Mouse (Mus musculus): ENCODE results near the gene Sptlc2.

DNA sequence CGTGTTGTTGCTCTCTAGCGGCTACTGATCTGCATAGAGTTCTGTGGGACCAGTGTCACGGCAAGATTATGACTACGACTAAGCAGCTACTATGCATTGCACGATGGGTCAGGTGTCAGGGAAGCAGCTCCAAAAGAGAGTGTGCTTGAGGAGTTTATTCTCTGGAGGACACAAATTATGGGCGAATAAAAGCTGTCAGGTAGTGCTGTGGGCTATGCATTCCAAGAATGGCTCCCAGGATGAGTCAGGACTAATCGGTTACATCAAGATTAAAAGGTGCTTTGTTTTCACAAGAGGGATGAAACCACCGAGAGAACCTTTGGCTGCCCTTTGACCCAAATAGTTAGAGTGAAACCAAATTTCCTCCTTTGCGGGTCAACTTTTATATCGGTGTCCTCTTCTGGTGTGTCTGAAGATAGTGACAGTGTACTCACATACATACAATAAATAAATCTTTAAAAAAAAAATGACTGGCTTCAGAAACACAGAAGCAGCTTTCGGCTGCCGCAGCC lies 31.9 kb upstream of the Sptlc2 start:
- no peak for TF ChIP-seq CTCF (conservative IDR thresholded peaks at IDR 0.05 in 1 of 2, IDR thresholded peaks at IDR 0.05 in 1 of 2; ENCODE audit: low read depth in 2 of 2, low read length in 2 of 2)
- no peak for TF ChIP-seq MAZ (IDR thresholded peaks at IDR 0.05; ENCODE audit: low read depth, low read length)
- no peak for TF ChIP-seq EP300 (IDR thresholded peaks at IDR 0.05; ENCODE audit: low read length)
- TF ChIP-seq CHD2 (IDR thresholded peaks at IDR 0.05; ENCODE audit: low read length) = no peak
- no peak for TF ChIP-seq POLR2A (IDR thresholded peaks at IDR 0.05; ENCODE audit: low read depth, low read length)
- no peak for TF ChIP-seq CHD1 (IDR thresholded peaks at IDR 0.05; ENCODE audit: low read depth, low read length)
- TF ChIP-seq ZKSCAN1 (IDR thresholded peaks at IDR 0.05; ENCODE audit: borderline replicate concordance, low read depth, low read length) = no peak
- TF ChIP-seq MAX (IDR thresholded peaks at IDR 0.05; ENCODE audit: low read length) = no peak
- no peak for TF ChIP-seq ZNF384 (IDR thresholded peaks at IDR 0.05; ENCODE audit: low read depth, low read length)
- no peak for TF ChIP-seq GABPA (IDR thresholded peaks at IDR 0.05; ENCODE audit: insufficient replicate concordance, low read depth, low read length)
- no peak for TF ChIP-seq USF2 (conservative IDR thresholded peaks at IDR 0.05; ENCODE audit: low read depth, low read length)
- TF ChIP-seq TCF12 (IDR thresholded peaks at IDR 0.05; ENCODE audit: low read depth, low read length) = no peak
- TF ChIP-seq MYC (IDR thresholded peaks at IDR 0.05; ENCODE audit: low read depth, low read length) = no peak
- TF ChIP-seq NELFE (IDR thresholded peaks at IDR 0.05; ENCODE audit: low read depth, low read length) = no peak

All from CH12.LX (cell line).